Mouse (Mus musculus) embryonic facial prominence, embryonic 11.5 days (tissue): Measurements from ENCODE around the gene Tas2r134. TPM values are rescaled to one million over a fixed set of nuclear protein-coding genes. Genes with fewer than 3 reads are reported as not detected.

Experiments used
- ATAC-seq: fragments of 200-750 bp; cut with Nextera tagmentation; replicated peaks from 2 replicates; pipeline ENCODE4 v1.8.0; 2017; ENCODE audit warnings: low read depth; ENCODE audit not compliant: insufficient number of reproducible peaks, low FRiP score, low TSS enrichment
- DNase-seq: peaks from one replicate; pipeline ENCODE4 v3.0.0-alpha.2; 2015; ENCODE audit warnings: low spot score
- H3K27ac ChIP-seq: fragments of 300-500 bp; sonication (generic); replicated peaks from 2 replicates; pipeline ENCODE4 v1.5.1; 2014; ENCODE audit warnings: mild to moderate bottlenecking, low read depth, low read length, control low read depth
- H3K27me3 ChIP-seq: fragments of 300-500 bp; sonication (generic); 2 replicates; pipeline ENCODE4 v1.6.1; 2014; ENCODE audit warnings: mild to moderate bottlenecking, low read length, moderate library complexity, mixed read lengths; ENCODE audit not compliant: control insufficient read depth, insufficient read depth
- H3K36me3 ChIP-seq: fragments of 300-500 bp; sonication (generic); replicated peaks from 2 replicates; pipeline ENCODE4 v1.6.1; 2014; ENCODE audit warnings: low read depth, mild to moderate bottlenecking, low read length, moderate library complexity, mixed read lengths; ENCODE audit not compliant: control insufficient read depth, insufficient read depth
- H3K4me1 ChIP-seq: fragments of 300-500 bp; sonication (generic); 2 replicates; pipeline ENCODE4 v1.6.1; 2014; ENCODE audit warnings: low read length, mixed read lengths; ENCODE audit not compliant: control insufficient read depth, insufficient read depth
- H3K4me2 ChIP-seq: fragments of 300-500 bp; sonication (generic); 2 replicates; pipeline ENCODE4 v1.6.1; 2014; ENCODE audit warnings: low read depth, mild to moderate bottlenecking, control low read depth, low read length, moderate library complexity
- H3K4me3 ChIP-seq: fragments of 300-500 bp; sonication (generic); 2 replicates; pipeline ENCODE4 v1.5.1; 2014; ENCODE audit warnings: low read depth, low read length, control low read depth
- H3K9ac ChIP-seq: fragments of 300-500 bp; sonication (generic); replicated peaks from 2 replicates; pipeline ENCODE4 v1.6.1; 2014; ENCODE audit warnings: mild to moderate bottlenecking, control low read depth, low read length
- H3K9me3 ChIP-seq: fragments of 300-500 bp; sonication (generic); replicated peaks from 2 replicates; pipeline ENCODE4 v1.6.1; 2016; ENCODE audit warnings: mild to moderate bottlenecking, low read length, inconsistent platforms, mixed read lengths; ENCODE audit not compliant: control insufficient read depth
- WGBS: fragments of 180-500 bp; shearing (Covaris S2); extraction: QIAGEN DNeasy Blood & Tissue Kit; methylation state at CpG from one replicate; pipeline ENCODE4 v1.1.7; 2014; 5-methylcytosine and 5-hydroxymethylcytosine counted together
- polyA plus RNA-seq: library from polyadenylated mRNA; unstranded; fragments of >200 nt; fragmentation: Nextera tagmentation; extraction: Ambion mirVana; gene quantifications from 2 replicates; pipeline ENCODE4 v1.2.1, GENCODE M21; 2014

The Tas2r134 gene
- polyA plus RNA-seq, 1 experiment from 2014 or later, result not detected

DNA sequence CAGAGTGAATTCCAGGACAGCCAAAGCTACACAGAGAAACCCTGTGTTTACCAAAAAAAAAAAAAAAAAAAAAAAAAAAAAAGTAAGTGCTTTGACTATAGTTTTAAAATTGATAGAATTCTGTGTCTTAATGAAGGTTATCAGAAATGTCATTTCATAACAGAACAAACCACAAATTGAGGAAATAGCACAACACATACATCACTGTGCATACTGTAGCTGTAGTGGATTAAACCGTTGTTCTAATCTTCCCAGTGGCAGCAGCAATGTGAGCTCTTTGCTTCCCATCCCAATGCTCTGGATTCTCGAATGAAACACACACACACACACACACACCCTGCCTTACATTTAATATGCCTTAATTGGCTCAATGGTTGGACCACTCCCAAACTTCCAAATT, 4.1 kb downstream of the Tas2r134 start:
- WGBS, result 84% methylated on average over 2 of the region's 2 CpGs
- no peak overlapping the region for H3K4me2 ChIP-seq
- no peak overlapping the region for H3K4me3 ChIP-seq
- H3K27me3 ChIP-seq, result no peaks in the 10 kb centered on the region
- H3K9ac ChIP-seq, result no peak overlapping the region
- H3K36me3 ChIP-seq, result no peaks in the 10 kb centered on the region
- DNase-seq (no peak), ATAC-seq (no peak)
- H3K27ac ChIP-seq, result no peak overlapping the region
- no peaks in the 10 kb centered on the region for H3K9me3 ChIP-seq
- no peaks in the 10 kb centered on the region for H3K4me1 ChIP-seq

- ATAC-seq, result no peak
- Histone ChIP-seq H3K9me3 (no peaks in the 10 kb centered on the region), H3K27me3 (no peaks in the 10 kb centered on the region), H3K27ac (no peak overlapping the region), H3K4me1 (no peaks in the 10 kb centered on the region), H3K36me3 (no peaks in the 10 kb centered on the region), H3K4me2 (no peak overlapping the region), H3K4me3 (no peak overlapping the region), H3K9ac (no peak overlapping the region)
- no peak for DNase-seq
- WGBS, result 79% methylated on average over 11 of the region's 11 CpGs
Measured at GRCm38 (mm10) chr2:51637681-51638080, 10.4 kb downstream of the Tas2r134 start.

- ATAC-seq (no peak), DNase-seq (no peak)
- no peaks in the 10 kb centered on the region for H3K4me1 ChIP-seq
- no peak overlapping the region for H3K4me2 ChIP-seq
- H3K9ac ChIP-seq, result no peak overlapping the region
- WGBS, result 90% methylated on average over 7 of the region's 7 CpGs
- no peaks in the 10 kb centered on the region for H3K27me3 ChIP-seq
- H3K36me3 ChIP-seq, result no peaks in the 10 kb centered on the region
- H3K27ac ChIP-seq, result no peak overlapping the region
- no peaks in the 10 kb centered on the region for H3K9me3 ChIP-seq
- no peak overlapping the region for H3K4me3 ChIP-seq
Measured at GRCm38 (mm10) chr2:51641635-51642034, 14.3 kb downstream of the Tas2r134 start.

- DNase-seq, result no peak
Measured at GRCm38 (mm10) chr2:51643244-51644139, 16.2 kb downstream of the Tas2r134 start.

DNA sequence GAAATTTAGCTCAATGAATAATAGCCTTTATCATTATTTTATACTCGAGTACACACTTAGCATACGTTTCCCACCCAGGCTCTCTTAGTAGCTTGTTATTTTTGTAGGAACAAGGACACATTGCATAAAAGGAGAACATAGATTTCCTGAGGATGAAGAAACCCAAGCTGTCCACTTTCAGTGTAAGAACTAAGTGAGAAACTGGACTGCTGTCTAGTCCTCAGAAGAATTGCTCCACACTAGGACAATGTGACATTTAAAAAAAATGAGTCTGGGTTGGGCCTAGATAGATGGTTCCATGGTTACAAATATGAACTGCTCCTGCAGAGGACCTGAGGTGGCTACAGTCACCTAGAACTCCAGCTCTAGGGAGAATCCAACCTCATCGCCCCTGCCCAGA, 20.7 kb downstream of the Tas2r134 start:
- H3K27me3 ChIP-seq, result no peaks in the 10 kb centered on the region
- no peaks in the 10 kb centered on the region for H3K36me3 ChIP-seq
- WGBS, result 85% methylated on average over 3 of the region's 3 CpGs

More at GRCm38 (mm10) chr2:51643244-51644139, 16.2 kb downstream of the Tas2r134 start:
- no peaks in the 10 kb centered on the region for H3K9me3 ChIP-seq
- H3K27me3 ChIP-seq, result no peaks in the 10 kb centered on the region
- ATAC-seq, result no peak
- H3K9ac ChIP-seq, result no peak overlapping the region
- no peak overlapping the region for H3K4me3 ChIP-seq
- H3K4me1 ChIP-seq, result no peaks in the 10 kb centered on the region
- WGBS, result 82% methylated on average over 7 of the region's 7 CpGs
- H3K36me3 ChIP-seq, result no peaks in the 10 kb centered on the region
- H3K4me2 ChIP-seq, result no peak overlapping the region
- H3K27ac ChIP-seq, result no peak overlapping the region

DNA sequence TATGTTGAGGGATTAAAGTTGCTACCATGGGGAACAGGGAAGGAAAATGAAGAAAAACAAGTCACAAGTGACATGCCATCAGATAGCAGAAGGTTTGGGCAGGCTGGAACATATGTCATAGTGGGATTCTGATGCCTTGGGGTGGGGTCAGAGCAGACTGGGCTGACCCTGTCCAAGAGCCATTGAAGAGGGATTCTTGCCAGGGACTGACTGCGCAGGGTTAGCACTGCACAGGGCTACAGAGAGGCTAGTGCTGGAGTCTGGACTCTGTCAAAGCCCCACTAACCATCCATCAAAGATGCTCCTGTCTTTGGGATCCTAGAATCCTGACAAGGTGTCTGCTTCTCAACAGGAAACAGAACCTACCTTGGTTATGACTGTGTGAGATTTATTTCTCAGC, 22.6 kb downstream of the Tas2r134 start:
- Histone ChIP-seq H3K4me3 (no peak overlapping the region), H3K27me3 (no peaks in the 10 kb centered on the region), H3K4me2 (no peak overlapping the region), H3K27ac (no peak overlapping the region), H3K4me1 (no peaks in the 10 kb centered on the region), H3K9ac (no peak overlapping the region), H3K36me3 (no peaks in the 10 kb centered on the region), H3K9me3 (no peaks in the 10 kb centered on the region)
- ATAC-seq (no peak), DNase-seq (no peak)
- 94% methylated on average over 1 of the region's 1 CpGs for WGBS

More for the DNA sequence above, 20.7 kb downstream of the Tas2r134 start:
- ATAC-seq, result no peak
- Histone ChIP-seq H3K9ac (no peak overlapping the region), H3K4me1 (no peaks in the 10 kb centered on the region), H3K4me2 (no peak overlapping the region), H3K27ac (no peak overlapping the region), H3K4me3 (no peak overlapping the region), H3K9me3 (no peaks in the 10 kb centered on the region)
- DNase-seq, result no peak

DNA sequence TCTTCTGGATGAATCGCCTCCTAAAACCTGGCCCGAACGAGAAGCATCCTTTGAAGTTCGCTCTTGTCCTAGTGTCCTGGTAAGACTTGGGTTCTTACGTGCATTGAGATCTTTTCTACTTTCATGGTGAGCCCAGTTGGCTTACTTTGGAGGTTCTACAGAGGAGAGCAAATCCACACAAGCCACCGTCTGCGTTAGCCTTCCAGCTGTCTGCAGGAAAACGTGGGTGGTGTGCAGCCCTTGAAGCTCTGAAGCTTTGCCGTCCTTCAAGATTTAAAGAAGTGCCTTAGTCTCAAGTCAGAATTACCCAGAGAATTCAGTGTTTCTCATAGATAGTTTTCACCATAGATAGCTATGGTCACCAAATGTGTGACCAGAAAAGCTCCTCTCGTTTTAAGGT, 24.8 kb downstream of the Tas2r134 start:
- no peaks in the 10 kb centered on the region for H3K4me1 ChIP-seq
- no peak overlapping the region for H3K4me2 ChIP-seq
- H3K27me3 ChIP-seq, result no peaks in the 10 kb centered on the region
- 92% methylated on average over 10 of the region's 10 CpGs for WGBS
- no peak overlapping the region for H3K27ac ChIP-seq
- no peak for DNase-seq
- ATAC-seq, result no peak
- H3K9ac ChIP-seq, result no peak overlapping the region
- no peaks in the 10 kb centered on the region for H3K36me3 ChIP-seq
- H3K4me3 ChIP-seq, result no peak overlapping the region
- H3K9me3 ChIP-seq, result no peaks in the 10 kb centered on the region

GRCm38 (mm10) chr2:51657684-51658083, 30.4 kb downstream of the Tas2r134 start:
- Histone ChIP-seq H3K27me3 (no peaks in the 10 kb centered on the region), H3K36me3 (no peaks in the 10 kb centered on the region), H3K9me3 (no peaks in the 10 kb centered on the region), H3K9ac (no peak overlapping the region), H3K4me2 (no peak overlapping the region), H3K4me1 (no peaks in the 10 kb centered on the region), H3K4me3 (no peak overlapping the region), H3K27ac (no peak overlapping the region)
- 23% methylated on average over 3 of the region's 3 CpGs for WGBS
- ATAC-seq (no peak; the same call in 1 of the 2 replicates), DNase-seq (no peak)
